Comparison of ENCODE assay signal across 21 mouse cellular contexts in genomic region chr16:65729322-65729721, GRCm38 (mm10).
DNase-seq lines count a peak whose midpoint lies in the region; ATAC-seq and TF ChIP-seq lines count a peak whose summit lies in the region.
"Had no signal": no experiment of that assay in that cellular context is flagged by ENCODE, and none has a peak within 500 bp of the region (broad histone marks: within the 10 kb centered on the region; RNA-seq: fewer than 3 reads in every experiment).

No protein-coding gene starts in this region.

- no peaks in the 10 kb centered on the region for H3K27me3 ChIP-seq in hindbrain, embryonic 15.5 days
- H3K27me3 ChIP-seq in hindbrain, embryonic 10.5 days (ENCODE audit: insufficient read depth, poor library complexity, severe bottlenecking) = no peaks in the 10 kb centered on the region
- no peaks in the 10 kb centered on the region for H3K27me3 ChIP-seq in neural tube, embryonic 11.5 days (ENCODE audit: control insufficient read depth, insufficient read depth, low read length)
- no peaks in the 10 kb centered on the region for H3K27me3 ChIP-seq in hindbrain, postnatal 0 days (ENCODE audit: insufficient read depth, low read length)
- no peaks in the 10 kb centered on the region for H3K27me3 ChIP-seq in neural tube, embryonic 14.5 days (ENCODE audit: control insufficient read depth, insufficient read depth, low read length)
- H3K27me3 ChIP-seq: embryonic facial prominence, embryonic 15.5 days; heart, embryonic 15.5 days had no signal

- H3K4me3 ChIP-seq in hindbrain, embryonic 15.5 days = no peak overlapping the region
- no peak overlapping the region for H3K4me3 ChIP-seq in hindbrain, embryonic 10.5 days
- H3K4me3 ChIP-seq in neural tube, embryonic 11.5 days (ENCODE audit: low read depth, low read length) = no peak overlapping the region
- H3K4me3 ChIP-seq in hindbrain, postnatal 0 days (ENCODE audit: low read length) = no peak overlapping the region
- no peak overlapping the region for H3K4me3 ChIP-seq in neural tube, embryonic 14.5 days (ENCODE audit: low read depth, low read length)
- H3K4me3 ChIP-seq: embryonic facial prominence, embryonic 15.5 days; erythroblast, embryonic 14.5 days; forebrain, embryonic 10.5 days; heart, adult 2 months; heart, embryonic 15.5 days had no signal

- H3K27ac ChIP-seq in hindbrain, embryonic 15.5 days (replicated peaks) = no peak overlapping the region
- no peak overlapping the region for H3K27ac ChIP-seq in hindbrain, embryonic 10.5 days
- H3K27ac ChIP-seq in neural tube, embryonic 11.5 days (ENCODE audit: low read depth, low read length) = no peak overlapping the region
- H3K27ac ChIP-seq in hindbrain, postnatal 0 days = no peak overlapping the region
- no peak overlapping the region for H3K27ac ChIP-seq in neural tube, embryonic 14.5 days (ENCODE audit: low read depth, low read length)
- H3K27ac ChIP-seq: embryonic facial prominence, embryonic 15.5 days; forebrain, embryonic 10.5 days; heart, adult 2 months; heart, embryonic 15.5 days had no signal

- H3K9me3 ChIP-seq in hindbrain, embryonic 15.5 days = no peaks in the 10 kb centered on the region
- H3K9me3 ChIP-seq in hindbrain, embryonic 10.5 days = no peaks in the 10 kb centered on the region
- H3K9me3 ChIP-seq in neural tube, embryonic 11.5 days (ENCODE audit: control insufficient read depth, low read length) = no peaks in the 10 kb centered on the region
- H3K9me3 ChIP-seq in hindbrain, postnatal 0 days (ENCODE audit: low read length) = no peaks in the 10 kb centered on the region
- no peaks in the 10 kb centered on the region for H3K9me3 ChIP-seq in neural tube, embryonic 14.5 days (ENCODE audit: control insufficient read depth, low read length)
- H3K9me3 ChIP-seq: embryonic facial prominence, embryonic 15.5 days; forebrain, embryonic 10.5 days; heart, embryonic 15.5 days had no signal

- WGBS in hindbrain, embryonic 15.5 days = 45% methylated on average over 4 of the region's 4 CpGs
- 87% methylated on average over 4 of the region's 4 CpGs for WGBS in hindbrain, embryonic 10.5 days
- 63% methylated on average over 4 of the region's 4 CpGs for WGBS in neural tube, embryonic 11.5 days
- 43% methylated on average over 4 of the region's 4 CpGs for WGBS in hindbrain, postnatal 0 days
- 19% methylated on average over 4 of the region's 4 CpGs for WGBS in neural tube, embryonic 14.5 days

- ATAC-seq in hindbrain, embryonic 15.5 days (ENCODE audit: low FRiP score, low read depth) = peak; percentile 63; the same call in 1 of the 2 replicates
- ATAC-seq in neural tube, embryonic 11.5 days (ENCODE audit: insufficient read depth, low FRiP score, low TSS enrichment) = 0 out of 2 replicates have a peak, but pooled peaks have one; percentile 46
- 0 out of 2 replicates have a peak, but pooled peaks have one; percentile 21 for ATAC-seq in hindbrain, postnatal 0 days
- peak; percentile 89 for ATAC-seq in neural tube, embryonic 14.5 days (ENCODE audit: low read depth)
- ATAC-seq: forebrain, embryonic 16.5 days had no signal

- no peak for DNase-seq in hindbrain, embryonic 10.5 days (ENCODE audit: low spot score)
- no peak for DNase-seq in neural tube, embryonic 11.5 days (ENCODE audit: low spot score)
- no peak for DNase-seq in neural tube, embryonic 10.5 days (ENCODE audit: extremely low spot score, low spot score)
- peak; percentile 5 for DNase-seq in hindbrain, postnatal 0 days (ENCODE audit: low spot score)
- DNase-seq in layer of hippocampus, postnatal 36 days = no peak
- no peak for DNase-seq in ovary, adult 18-20 months (ENCODE audit: low spot score)
- DNase-seq: adrenal gland, adult 2 months; adrenal gland, postnatal 25 days; cerebellum, adult 2 months; cerebellum, postnatal 10 days; gastrocnemius, postnatal 10 days; heart, adult 2 months; heart, postnatal 14 days had no signal

- H3K4me1 ChIP-seq in hindbrain, embryonic 15.5 days (replicated peaks) = 0 out of 2 replicates have a peak, but pooled peaks cover 3% of the 10 kb centered on the region
- H3K4me1 ChIP-seq in hindbrain, embryonic 10.5 days (replicated peaks) = no peaks in the 10 kb centered on the region
- no peaks in the 10 kb centered on the region for H3K4me1 ChIP-seq in neural tube, embryonic 11.5 days (ENCODE audit: control insufficient read depth, insufficient read depth, low read length)
- no peaks in the 10 kb centered on the region for H3K4me1 ChIP-seq in hindbrain, postnatal 0 days (ENCODE audit: insufficient read depth, low read length)
- no peaks in the 10 kb centered on the region for H3K4me1 ChIP-seq in neural tube, embryonic 14.5 days (ENCODE audit: control insufficient read depth, insufficient read depth, low read length)
- H3K4me1 ChIP-seq: embryonic facial prominence, embryonic 15.5 days; heart, embryonic 15.5 days had no signal

- TF ChIP-seq CTCF in hindbrain, postnatal 0 days (IDR thresholded peaks at IDR 0.05; ENCODE audit: low read depth) = no peak

- H3K36me3 ChIP-seq in hindbrain, embryonic 15.5 days = no peaks in the 10 kb centered on the region
- no peaks in the 10 kb centered on the region for H3K36me3 ChIP-seq in hindbrain, embryonic 10.5 days
- no peaks in the 10 kb centered on the region for H3K36me3 ChIP-seq in neural tube, embryonic 11.5 days (ENCODE audit: control insufficient read depth, insufficient read depth, low read length)
- no peaks in the 10 kb centered on the region for H3K36me3 ChIP-seq in hindbrain, postnatal 0 days (ENCODE audit: insufficient read depth, low read length)
- no peaks in the 10 kb centered on the region for H3K36me3 ChIP-seq in neural tube, embryonic 14.5 days (ENCODE audit: control insufficient read depth, insufficient read depth, low read length)
- H3K36me3 ChIP-seq: embryonic facial prominence, embryonic 15.5 days; forebrain, embryonic 10.5 days; heart, embryonic 15.5 days had no signal

- H3K9ac ChIP-seq in hindbrain, embryonic 15.5 days = no peak overlapping the region
- no peak overlapping the region for H3K9ac ChIP-seq in neural tube, embryonic 11.5 days (ENCODE audit: low read length)
- no peak overlapping the region for H3K9ac ChIP-seq in hindbrain, postnatal 0 days (replicated peaks; ENCODE audit: low read length)
- no peak overlapping the region for H3K9ac ChIP-seq in neural tube, embryonic 14.5 days (replicated peaks; ENCODE audit: low read depth, low read length)
- H3K9ac ChIP-seq: embryonic facial prominence, embryonic 15.5 days; heart, embryonic 15.5 days had no signal

- no peak overlapping the region; the same call in 1 of the 2 replicates for H3K4me2 ChIP-seq in hindbrain, embryonic 15.5 days
- H3K4me2 ChIP-seq in neural tube, embryonic 11.5 days (ENCODE audit: low read depth) = no peak overlapping the region
- no peak overlapping the region for H3K4me2 ChIP-seq in hindbrain, postnatal 0 days (ENCODE audit: low read depth, low read length)
- H3K4me2 ChIP-seq in neural tube, embryonic 14.5 days (ENCODE audit: low read depth, low read length) = no peak overlapping the region
- H3K4me2 ChIP-seq: embryonic facial prominence, embryonic 15.5 days; heart, embryonic 11.5 days; heart, embryonic 15.5 days had no signal

Comparison
In these comparisons a context has a peak if more than half of its experiments do, and no peak if none do; other contexts are left out.
1. ATAC-seq: peak in every context shown above with its lines; median percentile 89 in neural tube, embryonic 14.5 days; 63 in hindbrain, embryonic 15.5 days; 46 in neural tube, embryonic 11.5 days; 21 in hindbrain, postnatal 0 days.